Mouse (Mus musculus): ENCODE results near the gene Mfsd11. TPM values are rescaled to one million over a fixed set of nuclear protein-coding genes. Genes with fewer than 3 reads are reported as not detected.

Mfsd11 gene
- polyA plus RNA-seq, 2 experiments, result 5.6 to 7.4 TPM

GRCm38 (mm10) chr11:116873987-116874386 is 21.7 kb downstream of the Mfsd11 start:
- H3K4me2 ChIP-seq (ENCODE audit: low read depth), result no peak overlapping the region
- H3K9ac ChIP-seq (replicated peaks), result no peak overlapping the region
- H3K27me3 ChIP-seq (ENCODE audit: control insufficient read depth, insufficient read depth, low read length), result no peaks in the 10 kb centered on the region
- no peak overlapping the region for H3K27ac ChIP-seq
- no peaks in the 10 kb centered on the region for H3K4me1 ChIP-seq (replicated peaks; ENCODE audit: control insufficient read depth in 2 of 2, insufficient read depth in 2 of 2, low read length in 1 of 2)
- ATAC-seq (ENCODE audit: insufficient read depth) (no peak), DNase-seq (ENCODE audit: low read depth in 3 of 3, low spot score in 3 of 3) (no peak)
- no peaks in the 10 kb centered on the region; the same call in 1 of the 2 replicates for H3K36me3 ChIP-seq (replicated peaks; ENCODE audit: control insufficient read depth, insufficient read depth, low read depth)
- H3K4me3 ChIP-seq (ENCODE audit: insufficient read depth in 1 of 2, low read depth in 2 of 2, low read length in 2 of 2), result no peak overlapping the region
- no peak for TF ChIP-seq CTCF (IDR thresholded peaks at IDR 0.05; ENCODE audit: low read depth)
- no peak for TF ChIP-seq EP300 (IDR thresholded peaks at IDR 0.05; ENCODE audit: low read depth)
- 85% methylated on average over 20 of the region's 20 CpGs for WGBS (ENCODE audit: insufficient replicate concordance)
- no peaks in the 10 kb centered on the region for H3K9me3 ChIP-seq (ENCODE audit: control insufficient read depth, low read length)

GRCm38 (mm10) chr11:116878454-116878853 is 26.2 kb downstream of the Mfsd11 start:
- Histone ChIP-seq H3K4me1 (replicated peaks; ENCODE audit: control insufficient read depth in 2 of 2, insufficient read depth in 2 of 2, low read length in 1 of 2) (no peaks in the 10 kb centered on the region), H3K9ac (replicated peaks) (no peak overlapping the region), H3K27ac (no peak overlapping the region), H3K27me3 (ENCODE audit: control insufficient read depth, insufficient read depth, low read length) (no peaks in the 10 kb centered on the region), H3K4me2 (ENCODE audit: low read depth) (no peak overlapping the region), H3K9me3 (ENCODE audit: control insufficient read depth, low read length) (no peaks in the 10 kb centered on the region), H3K4me3 (ENCODE audit: insufficient read depth in 1 of 2, low read depth in 2 of 2, low read length in 2 of 2) (no peak overlapping the region), H3K36me3 (replicated peaks; ENCODE audit: control insufficient read depth, insufficient read depth, low read depth) (no peaks in the 10 kb centered on the region)
- DNase-seq (ENCODE audit: low read depth in 3 of 3, low spot score in 3 of 3), result no peak
- 83% methylated on average over 8 of the region's 8 CpGs for WGBS (ENCODE audit: insufficient replicate concordance)
- no peak for TF ChIP-seq CTCF (IDR thresholded peaks at IDR 0.05; ENCODE audit: low read depth)
- TF ChIP-seq EP300 (IDR thresholded peaks at IDR 0.05; ENCODE audit: low read depth), result no peak
- ATAC-seq (ENCODE audit: insufficient read depth), result no peak

GRCm38 (mm10) chr11:116880839-116881238 is 28.6 kb downstream of the Mfsd11 start:
- Histone ChIP-seq H3K9ac (replicated peaks) (no peak overlapping the region), H3K27me3 (ENCODE audit: control insufficient read depth, insufficient read depth, low read length) (no peaks in the 10 kb centered on the region), H3K27ac (no peak overlapping the region), H3K36me3 (replicated peaks; ENCODE audit: control insufficient read depth, insufficient read depth, low read depth) (no peaks in the 10 kb centered on the region), H3K9me3 (ENCODE audit: control insufficient read depth, low read length) (no peaks in the 10 kb centered on the region), H3K4me2 (ENCODE audit: low read depth) (no peak overlapping the region), H3K4me3 (ENCODE audit: insufficient read depth in 1 of 2, low read depth in 2 of 2, low read length in 2 of 2) (no peak overlapping the region), H3K4me1 (replicated peaks; ENCODE audit: control insufficient read depth in 2 of 2, insufficient read depth in 2 of 2, low read length in 1 of 2) (no peaks in the 10 kb centered on the region)
- TF ChIP-seq EP300 (IDR thresholded peaks at IDR 0.05; ENCODE audit: low read depth), result no peak
- TF ChIP-seq CTCF (IDR thresholded peaks at IDR 0.05; ENCODE audit: low read depth), result no peak
- 68% methylated on average over 7 of the region's 7 CpGs for WGBS (ENCODE audit: insufficient replicate concordance)
- ATAC-seq (ENCODE audit: insufficient read depth) (no peak), DNase-seq (ENCODE audit: low read depth in 3 of 3, low spot score in 3 of 3) (no peak)

GRCm38 (mm10) chr11:116881440-116881839 is 29.2 kb downstream of the Mfsd11 start:
- Histone ChIP-seq H3K9ac (replicated peaks) (no peak overlapping the region), H3K36me3 (replicated peaks; ENCODE audit: control insufficient read depth, insufficient read depth, low read depth) (no peaks in the 10 kb centered on the region), H3K27ac (no peak overlapping the region), H3K9me3 (ENCODE audit: control insufficient read depth, low read length) (no peaks in the 10 kb centered on the region), H3K4me3 (ENCODE audit: insufficient read depth in 1 of 2, low read depth in 2 of 2, low read length in 2 of 2) (no peak overlapping the region), H3K4me1 (replicated peaks; ENCODE audit: control insufficient read depth in 2 of 2, insufficient read depth in 2 of 2, low read length in 1 of 2) (no peaks in the 10 kb centered on the region), H3K4me2 (ENCODE audit: low read depth) (no peak overlapping the region), H3K27me3 (ENCODE audit: control insufficient read depth, insufficient read depth, low read length) (no peaks in the 10 kb centered on the region)
- no peak for ATAC-seq (ENCODE audit: insufficient read depth)
- TF ChIP-seq CTCF (IDR thresholded peaks at IDR 0.05; ENCODE audit: low read depth), result no peak
- no peak for DNase-seq (ENCODE audit: low read depth in 3 of 3, low spot score in 3 of 3)
- WGBS (ENCODE audit: insufficient replicate concordance), result 61% methylated on average over 5 of the region's 5 CpGs

- H3K9ac ChIP-seq (replicated peaks), result no peak overlapping the region
- no peaks in the 10 kb centered on the region for H3K9me3 ChIP-seq (ENCODE audit: control insufficient read depth, low read length)
- no peak for TF ChIP-seq EP300 (IDR thresholded peaks at IDR 0.05; ENCODE audit: low read depth)
- TF ChIP-seq CTCF (IDR thresholded peaks at IDR 0.05; ENCODE audit: low read depth), result no peak
- no peaks in the 10 kb centered on the region for H3K36me3 ChIP-seq (replicated peaks; ENCODE audit: control insufficient read depth, insufficient read depth, low read depth)
- WGBS (ENCODE audit: insufficient replicate concordance), result 76% methylated on average over 10 of the region's 10 CpGs
- H3K27me3 ChIP-seq (ENCODE audit: control insufficient read depth, insufficient read depth, low read length), result no peaks in the 10 kb centered on the region; the same call in 1 of the 2 replicates
- H3K4me2 ChIP-seq (ENCODE audit: low read depth), result no peak overlapping the region
- H3K4me1 ChIP-seq (replicated peaks; ENCODE audit: control insufficient read depth in 2 of 2, insufficient read depth in 2 of 2, low read length in 1 of 2), result no peaks in the 10 kb centered on the region
- DNase-seq (ENCODE audit: low read depth in 3 of 3, low spot score in 3 of 3) (no peak), ATAC-seq (ENCODE audit: insufficient read depth) (no peak)
- no peak overlapping the region for H3K4me3 ChIP-seq (ENCODE audit: insufficient read depth in 1 of 2, low read depth in 2 of 2, low read length in 2 of 2)
- no peak overlapping the region for H3K27ac ChIP-seq
Observed at GRCm38 (mm10) chr11:116882446-116882845, 30.2 kb downstream of the Mfsd11 start.

Measured in liver, embryonic 14.5 days (tissue).